Mouse (Mus musculus) kidney, adult 2 months (tissue): ENCODE measurements around the gene Mast3.

Source experiments
- CTCF ChIP-seq: fragments of 200-500 bp; conservative IDR thresholded peaks from 2 replicates; pipeline ENCODE4 v1.5.1; 2011; ENCODE audit warnings: low read depth, mild to moderate bottlenecking, control low read depth, low read length, moderate library complexity, mixed read lengths; ENCODE audit not compliant: insufficient read depth, insufficient read length
- POLR2A ChIP-seq: fragments of 200-500 bp; IDR thresholded peaks from one replicate; pipeline ENCODE4 v1.6.1; 2011; ENCODE audit warnings: low read depth, low read length, control low read depth

DNA sequence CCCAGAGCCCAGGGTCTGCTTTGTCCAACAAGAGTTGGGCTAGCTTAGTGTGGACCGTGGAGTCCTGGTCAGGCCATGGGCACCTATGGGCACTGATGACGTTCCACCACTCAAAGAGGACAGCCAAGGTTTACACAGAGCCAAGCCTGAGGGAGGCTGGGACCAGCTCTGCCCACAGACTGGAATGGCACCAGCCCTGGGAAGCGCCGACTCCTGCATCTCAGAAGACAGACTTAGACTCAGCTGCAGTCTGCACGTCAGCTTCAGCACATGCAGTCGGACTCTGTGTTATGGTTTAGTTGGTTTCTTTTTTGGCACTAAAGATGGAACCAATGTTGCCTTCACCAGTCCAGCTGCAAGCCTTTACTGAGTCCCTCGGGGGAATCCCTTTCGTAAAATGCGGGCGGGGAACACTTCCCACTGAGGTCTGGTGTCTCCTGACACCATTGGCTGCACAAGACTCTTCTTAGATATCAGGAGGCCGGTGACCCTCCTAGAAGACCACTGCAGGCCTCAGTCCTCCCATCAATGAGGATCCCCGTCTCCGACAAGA, 54.6 kb downstream of the Mast3 start:
- TF ChIP-seq CTCF = no peak
- TF ChIP-seq POLR2A = no peak
